Mouse (Mus musculus) mouse embryonic stem cell (cell line): ENCODE measurements around the gene Gtsf1.
"Not testable (repeated sequence)": the region's sequence is repeated elsewhere in the genome, so short reads cannot be mapped to it uniquely, and the experiment has no call there.

Experiments
- in situ Hi-C, 2 experiments: fragments of 300-500 bp; cut with MboI; formaldehyde crosslinking; loops; 1 replicate in 1 of 2; 3 replicates in 1 of 2; pipeline ENCODE4 v1.14.3; 2019 to 2020; ENCODE audit warnings: low sequenced_read_pairs in 2 of 2, low pct_unique_long_range_greater_than_20kb in 1 of 2, mixed read lengths in 1 of 2; ENCODE audit not compliant: unreplicated experiment in 1 of 2

The Gtsf1 gene

DNA sequence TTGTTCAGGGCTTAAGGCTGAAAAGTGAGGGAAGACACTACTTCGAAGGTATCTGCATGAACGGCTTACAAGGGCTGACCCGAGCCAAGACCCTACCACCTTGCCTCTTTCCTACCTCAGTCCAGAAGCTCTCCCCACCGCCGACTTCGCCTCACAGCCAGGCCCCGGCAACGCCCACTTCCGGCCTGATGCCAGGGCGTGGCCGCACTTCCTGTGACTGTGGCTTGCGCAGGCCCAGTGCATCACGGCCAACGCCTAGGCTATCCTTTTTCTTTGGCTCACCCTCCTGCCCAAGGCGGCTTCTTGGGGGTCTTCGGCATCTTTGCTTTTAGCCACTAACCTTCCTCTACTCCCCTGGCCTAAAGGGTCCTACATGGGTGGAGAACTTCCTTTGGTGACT, at the start of gene Gtsf1:
TSS of gene Gtsf1 (minus strand) at position 230 of the 400 bp plus-strand sequence.
- in situ Hi-C loops: no loop called here

DNA sequence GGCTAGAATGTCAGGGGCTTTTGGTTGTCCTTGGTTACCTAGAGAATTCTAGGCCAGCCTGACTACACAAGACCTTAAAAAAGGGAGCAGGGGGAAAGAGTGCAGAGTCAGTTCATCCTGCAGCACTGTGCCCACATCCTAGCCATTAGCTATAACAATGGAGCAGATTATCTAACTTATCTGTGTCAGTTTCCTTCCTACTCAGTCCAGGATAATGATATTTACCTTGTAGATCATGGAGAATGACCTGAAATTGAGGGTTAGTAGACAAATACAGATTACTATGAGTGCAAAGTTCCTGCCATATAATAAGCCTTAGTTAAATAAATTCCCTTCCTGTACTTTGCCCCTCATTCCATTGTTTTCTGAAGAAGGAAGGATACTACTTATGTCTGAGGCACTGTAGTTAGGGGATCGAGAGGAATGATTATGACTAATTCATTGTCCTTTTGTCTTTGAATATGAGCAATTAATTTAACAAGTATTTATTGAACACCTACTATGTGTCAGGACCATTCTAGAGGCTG, 48.9 kb upstream of the Gtsf1 start:
- in situ Hi-C loops: no loop called here

DNA sequence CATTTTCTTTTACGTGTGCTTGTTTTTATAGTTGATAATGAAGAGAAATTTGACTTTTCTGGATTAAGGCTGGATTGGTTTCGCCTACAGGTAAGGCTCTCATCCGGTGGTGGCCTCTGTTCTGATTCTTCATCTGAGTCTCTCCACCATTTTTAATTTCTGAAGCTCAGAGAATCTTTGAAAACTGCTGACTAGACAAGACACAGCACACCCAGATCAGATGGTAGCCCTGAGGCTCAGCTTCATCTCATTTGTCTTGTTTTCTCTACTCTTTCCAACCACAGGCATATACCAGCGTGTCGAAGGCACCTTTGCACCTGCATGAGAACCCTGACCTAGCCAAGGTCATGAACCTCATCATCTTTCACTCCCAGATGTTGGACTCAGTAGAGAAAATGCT, 43.5 kb upstream of the Gtsf1 start:
- in situ Hi-C loops: no loop called here

DNA sequence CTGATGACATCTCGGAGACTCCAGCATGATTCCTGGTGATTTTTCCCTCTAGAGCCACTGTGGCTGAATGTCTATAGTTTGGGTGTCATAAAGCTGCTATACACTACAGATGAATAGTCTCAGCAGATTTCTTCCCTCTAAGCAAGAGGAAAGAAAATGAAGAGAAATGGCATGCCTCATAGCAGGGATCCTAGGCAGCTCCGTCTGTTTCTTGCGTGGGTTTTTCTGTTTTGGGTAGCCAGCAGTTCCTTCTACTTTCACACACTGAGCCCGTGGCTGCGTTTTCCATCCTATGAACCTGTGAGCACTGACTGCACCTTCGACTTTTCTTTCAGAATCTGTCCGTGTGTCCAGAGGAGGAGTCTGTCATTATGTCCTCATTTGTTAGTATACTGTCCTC, 42.9 kb upstream of the Gtsf1 start:
- in situ Hi-C loops: no loop called here

DNA sequence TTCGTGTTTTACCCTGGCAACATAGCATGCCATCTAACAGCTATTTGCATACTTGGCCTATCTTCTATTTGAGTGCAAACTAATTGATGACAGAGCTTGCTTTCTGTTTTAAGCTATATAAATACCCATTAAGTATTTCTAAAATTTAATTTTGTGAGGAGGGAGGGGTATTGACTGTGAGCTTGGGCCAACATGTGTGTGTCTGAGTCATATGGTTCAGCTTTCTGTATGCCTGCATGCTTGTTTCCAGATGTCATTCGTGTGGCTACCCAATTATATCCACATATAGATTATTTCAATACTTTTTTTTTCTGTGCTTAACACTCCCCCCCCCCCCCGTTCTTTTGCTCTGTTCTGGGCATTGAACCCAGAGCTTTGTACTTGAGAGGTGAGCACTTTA, 42.0 kb upstream of the Gtsf1 start:
- in situ Hi-C loops: no loop called here

DNA sequence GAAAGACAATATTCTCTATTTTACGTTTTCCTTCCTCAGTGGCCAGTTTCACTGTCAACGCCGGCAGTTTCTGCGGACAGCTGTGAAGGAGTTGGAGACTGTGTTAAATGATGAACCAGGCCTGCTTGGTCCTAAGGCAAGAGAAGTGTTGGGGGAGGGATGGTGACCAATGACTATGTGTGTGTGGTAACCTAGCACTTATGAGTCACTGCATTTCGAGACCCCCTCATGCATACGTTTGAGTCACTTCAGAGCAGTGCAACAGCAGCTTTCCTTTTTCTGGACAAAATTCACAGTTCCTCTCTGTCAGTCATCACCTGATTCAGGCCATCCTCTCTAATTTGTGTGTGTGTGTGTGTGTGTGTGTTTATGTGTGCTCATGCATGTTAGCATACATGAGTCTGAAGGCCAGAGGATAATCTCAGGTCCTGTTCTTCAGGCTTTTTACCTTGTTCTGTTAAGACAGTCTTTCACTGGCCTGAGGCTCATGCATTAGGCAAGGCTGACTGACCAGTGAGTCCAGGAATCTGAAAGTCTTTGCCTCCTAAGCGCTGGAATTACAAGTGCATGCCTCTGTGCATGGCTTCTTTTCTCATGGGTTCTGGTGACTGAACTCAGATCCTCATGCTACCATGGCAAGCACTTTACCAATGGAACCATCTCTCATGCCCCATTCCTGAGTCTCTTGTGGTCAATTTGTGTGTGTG, 41.4 kb upstream of the Gtsf1 start:
- in situ Hi-C loops: no loop called here

DNA sequence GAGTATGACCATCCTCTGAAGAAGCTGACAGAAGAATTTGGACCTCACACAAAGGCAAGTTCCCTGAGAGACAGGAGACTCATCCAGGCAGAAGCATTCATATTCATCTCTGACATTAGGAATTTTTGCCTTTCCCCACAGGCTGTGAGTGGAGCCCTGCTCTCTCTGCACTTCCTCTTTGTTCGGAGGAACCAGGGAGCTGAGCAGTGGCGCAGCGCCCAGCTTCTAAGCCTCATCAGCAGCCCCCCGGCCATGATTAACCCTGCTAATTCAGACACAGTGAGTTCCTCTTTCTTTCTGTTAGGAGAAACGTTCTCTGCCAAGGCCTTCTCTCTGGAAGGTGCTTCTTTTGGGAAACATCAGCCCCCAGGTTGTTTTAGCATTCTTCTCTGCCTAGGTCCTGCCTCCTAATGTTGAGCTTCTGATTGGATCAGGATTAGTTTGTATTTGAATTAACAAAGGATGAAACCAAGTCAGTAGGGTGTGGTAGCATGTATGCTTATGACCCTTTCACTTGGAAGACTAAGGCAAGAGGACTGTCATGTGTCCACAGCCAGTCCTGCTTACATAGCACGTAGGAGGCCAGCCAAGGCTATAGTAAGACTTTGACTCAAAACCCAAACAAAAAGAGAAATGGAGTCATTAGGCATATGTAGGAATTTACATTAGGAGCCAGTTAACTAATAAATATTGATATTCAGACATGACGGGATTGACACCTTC, 32.4 kb upstream of the Gtsf1 start:
- in situ Hi-C loops: no loop called here

DNA sequence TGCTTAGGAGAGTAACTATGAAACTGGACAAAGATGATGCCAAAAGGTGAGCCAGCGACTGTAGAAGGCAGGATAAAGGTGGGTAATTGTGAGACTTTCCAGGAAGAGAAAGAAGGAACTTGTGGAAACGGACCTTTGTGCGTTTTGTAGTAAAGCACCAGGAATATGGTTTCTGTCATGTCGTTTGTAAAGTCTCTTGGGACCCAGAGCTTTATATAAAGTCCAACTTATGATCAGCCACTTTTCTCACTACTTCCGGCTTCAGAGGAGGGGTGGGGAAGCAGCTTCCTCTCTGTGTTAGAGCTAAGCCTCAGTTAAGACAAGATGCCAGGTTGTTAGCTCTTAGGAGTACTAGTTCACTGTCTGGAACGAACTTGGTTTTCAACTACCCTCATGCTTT, 24.2 kb upstream of the Gtsf1 start:
- in situ Hi-C loops: no loop called here

DNA sequence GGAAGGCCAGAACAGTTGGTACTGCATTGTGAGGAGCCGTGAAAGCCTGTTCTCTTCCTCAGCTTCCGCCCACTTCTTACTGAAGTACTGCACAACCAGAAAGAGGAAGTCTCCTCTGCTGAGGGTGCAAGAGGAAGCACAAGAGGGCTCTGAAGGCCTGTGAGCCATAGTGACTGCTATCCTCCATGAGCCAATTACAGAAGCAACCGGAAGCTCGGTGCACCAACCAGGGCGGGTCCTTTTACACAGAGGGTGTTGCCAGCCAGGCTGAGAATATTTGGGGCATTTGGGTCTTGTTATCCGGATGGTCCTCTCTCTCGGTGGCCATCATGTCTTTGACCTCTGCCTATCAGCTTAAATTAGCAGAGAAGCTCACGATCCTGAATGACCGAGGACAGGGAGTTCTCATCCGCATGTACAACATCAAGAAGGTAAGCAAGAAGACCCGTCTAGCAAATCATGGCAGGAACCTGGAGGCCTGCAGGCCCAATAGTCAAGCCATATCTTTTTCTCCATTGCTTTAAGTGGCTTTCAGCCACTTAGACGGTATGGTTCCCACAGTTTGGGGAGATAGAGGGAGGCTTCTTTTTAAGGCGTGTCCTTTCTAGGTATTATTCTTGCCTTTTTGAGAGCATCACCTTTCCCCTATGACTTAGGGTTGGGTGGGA, 23.4 kb upstream of the Gtsf1 start, which contains the start of gene Nckap1l:
TSS of gene Nckap1l (plus strand) at position 244 of the 668 bp plus-strand sequence.
- in situ Hi-C loops: no loop called here

DNA sequence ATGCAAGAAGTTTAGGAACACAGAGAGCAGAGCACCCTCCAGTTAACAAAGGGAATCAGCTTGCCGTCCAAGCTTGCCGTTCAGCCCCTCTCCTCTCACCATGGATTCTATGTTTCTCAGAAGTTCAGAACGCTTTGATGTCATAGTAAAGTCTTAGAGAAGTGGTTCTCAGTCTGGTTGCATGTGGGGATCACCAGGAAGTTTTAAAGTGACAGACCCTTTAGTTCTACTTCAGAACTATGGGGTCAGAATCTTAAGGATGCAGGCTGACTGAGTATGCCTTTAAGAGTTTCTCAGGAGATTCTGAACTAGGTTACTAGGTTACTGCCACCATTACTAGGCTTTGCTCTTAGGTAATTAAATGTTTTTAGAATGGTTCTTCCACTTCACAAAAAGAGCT, 18.1 kb upstream of the Gtsf1 start, which contains the start of gene Gtsf2:
TSS of gene Gtsf2 (minus strand) at position 101 of the 400 bp plus-strand sequence.
- in situ Hi-C loops: no loop called here

DNA sequence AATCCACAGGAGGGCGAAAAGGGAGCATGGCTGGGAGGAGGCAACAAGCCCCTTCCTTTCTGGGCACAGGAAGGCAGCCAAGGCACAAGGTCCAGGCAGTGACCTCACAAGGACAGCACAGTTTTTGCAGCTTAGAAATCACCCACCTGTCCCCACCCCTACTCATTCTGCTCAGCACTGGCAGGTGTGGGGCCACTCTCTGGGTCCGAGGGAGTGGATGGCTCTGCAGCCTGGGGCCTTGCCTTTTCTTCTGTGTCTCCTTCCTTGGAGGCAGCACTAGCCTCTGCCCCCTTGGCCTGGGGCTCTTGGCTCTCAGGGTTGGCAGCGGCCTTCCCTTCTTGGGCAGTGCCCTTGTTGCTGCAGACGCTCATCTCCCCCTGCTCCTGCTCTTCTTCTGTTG, 15.7 kb upstream of the Gtsf1 start:
- in situ Hi-C loops: not testable (repeated sequence)

DNA sequence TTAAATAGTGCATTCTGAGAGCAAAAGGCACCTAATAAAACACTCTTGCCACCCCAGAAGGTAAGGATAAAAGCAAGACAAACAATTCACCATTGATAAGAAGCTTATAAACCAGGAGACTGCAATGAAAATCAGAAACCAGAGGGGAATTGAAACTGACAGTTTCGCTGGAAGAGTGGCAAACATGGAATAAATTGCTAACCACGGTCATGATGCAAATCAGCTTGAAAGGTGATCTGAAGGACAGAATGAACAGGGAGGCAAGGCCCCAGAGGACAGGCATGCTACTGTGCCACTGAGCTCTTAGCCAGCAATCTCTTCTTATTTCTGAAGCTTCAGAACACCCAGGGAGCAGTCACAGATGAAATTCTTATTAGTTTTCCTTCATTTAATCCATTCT, 3.3 kb downstream of the Gtsf1 start:
- in situ Hi-C loops: no loop called here

DNA sequence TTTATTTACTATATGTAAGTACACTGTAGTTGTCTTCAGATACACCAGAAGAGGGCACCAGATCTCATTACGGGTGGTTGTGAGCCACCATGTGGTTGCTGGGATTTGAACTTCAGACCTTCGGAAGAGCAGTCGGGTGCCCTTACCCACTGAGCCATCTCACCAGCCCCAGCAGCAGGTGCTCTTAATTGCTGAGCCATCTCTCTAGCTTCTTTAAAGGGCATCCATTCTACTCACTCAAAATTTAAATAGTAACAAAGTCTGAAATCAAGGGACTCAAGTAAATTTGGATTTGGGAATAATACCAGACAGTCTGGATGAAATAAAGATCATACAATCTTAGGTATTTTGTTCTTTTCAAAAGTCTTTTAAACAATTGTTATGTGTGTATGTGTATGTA, 24.7 kb downstream of the Gtsf1 start:
- in situ Hi-C loops: not testable (repeated sequence)

DNA sequence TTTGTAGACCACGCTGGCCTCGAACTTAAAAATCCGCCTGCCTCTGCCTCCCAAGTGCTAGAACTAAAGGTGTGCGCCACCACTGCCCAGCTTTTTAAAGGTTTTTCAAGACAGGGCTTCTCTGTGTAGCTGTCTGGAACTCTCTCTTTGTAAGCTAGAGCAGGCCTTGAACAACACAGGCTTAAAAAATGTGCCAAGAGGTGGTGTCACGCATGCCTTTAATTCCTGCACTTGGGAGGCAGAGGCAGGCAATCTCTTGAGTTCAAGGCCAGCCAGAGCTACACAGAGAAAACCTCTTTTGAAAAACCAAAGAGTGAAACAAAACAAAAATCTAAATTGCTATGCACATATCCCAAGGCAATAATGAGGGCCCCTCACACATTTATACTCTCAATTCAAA, 28.9 kb downstream of the Gtsf1 start:
- in situ Hi-C loops: no loop called here

DNA sequence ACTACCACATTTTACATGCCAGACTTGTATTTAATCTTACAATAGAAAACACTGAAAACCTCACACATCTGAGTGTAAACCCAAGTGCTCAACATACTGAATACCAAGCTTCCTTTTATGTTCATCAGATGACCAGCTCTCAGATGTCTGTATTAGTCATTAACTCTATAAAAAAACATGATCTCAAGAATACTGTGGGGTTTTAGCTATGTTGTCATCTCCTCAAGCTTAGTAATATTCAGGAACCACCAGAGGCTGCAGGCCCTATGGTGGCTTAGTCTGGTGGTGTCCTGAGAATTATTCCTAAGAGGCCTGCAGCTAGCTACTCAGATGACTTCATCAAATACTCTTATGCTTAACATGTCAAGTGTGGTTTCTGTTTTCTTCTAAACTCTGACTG, 36.7 kb downstream of the Gtsf1 start:
- in situ Hi-C loops: no loop called here

DNA sequence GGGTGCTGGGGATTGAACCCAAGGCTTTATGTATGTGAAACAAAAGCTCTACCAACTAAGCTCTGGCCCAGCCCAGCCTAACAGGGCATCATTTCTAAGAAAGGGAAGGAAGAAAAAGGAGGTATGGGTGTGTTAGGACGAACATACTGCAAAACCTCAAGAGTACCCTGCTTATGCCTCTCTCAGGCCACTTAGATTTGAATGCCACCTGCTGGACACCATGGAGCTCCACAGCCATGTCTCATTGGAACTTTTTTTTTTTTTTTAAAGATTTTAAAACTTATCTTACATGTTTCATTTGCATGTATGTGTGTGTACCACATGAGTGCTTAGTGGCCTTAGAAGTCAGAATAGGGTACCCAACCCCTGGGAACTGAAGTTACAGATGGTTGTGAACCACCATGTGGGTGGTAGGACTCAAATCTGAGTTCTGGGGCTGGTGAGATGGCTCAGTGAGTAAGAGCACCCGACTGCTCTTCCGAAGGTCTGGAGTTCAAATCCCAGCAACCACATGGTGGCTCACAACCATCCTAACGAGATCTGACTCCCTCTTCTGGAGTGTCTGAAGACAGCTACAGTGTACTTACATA, 41.6 kb downstream of the Gtsf1 start:
- in situ Hi-C loops: loop anchor here in 1 of 2 experiments (5.0 kb wide), 1 partner anchor 36 kb away; no protein-coding TSS in a partner anchor

DNA sequence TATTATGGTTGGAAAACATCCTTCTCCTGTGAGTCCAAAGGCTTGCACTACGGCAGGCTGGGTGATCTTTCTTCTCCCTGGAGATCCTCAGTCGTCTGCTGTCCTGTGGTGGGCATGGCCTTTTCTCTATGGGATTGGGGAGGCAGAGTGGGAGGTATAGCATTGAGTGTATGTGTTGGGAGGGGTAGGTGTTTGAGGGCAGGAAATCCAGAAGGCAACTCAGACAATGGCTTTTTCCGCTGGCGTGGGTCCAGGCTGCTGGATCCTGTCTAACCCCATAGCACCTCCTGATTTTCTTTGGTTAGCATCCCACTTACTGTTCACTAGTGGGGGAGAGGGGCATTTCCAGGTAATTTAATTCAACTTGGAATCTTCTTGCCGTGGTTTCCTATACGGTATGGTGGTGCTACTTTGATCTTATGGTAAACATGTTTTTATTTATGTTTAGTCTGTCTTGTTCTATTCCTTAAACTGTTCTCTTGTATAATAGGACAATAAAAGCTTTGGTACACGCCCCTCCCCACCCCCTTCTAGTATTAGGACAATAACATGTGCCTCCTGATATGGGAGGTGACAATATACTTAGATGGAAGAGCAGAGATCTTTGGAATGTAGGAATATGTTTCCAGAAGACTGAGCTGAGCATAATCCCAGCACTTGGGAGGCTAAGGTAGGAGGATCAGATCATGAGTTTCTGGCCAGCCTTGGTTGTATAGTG, 46.3 kb downstream of the Gtsf1 start:
- in situ Hi-C loops: no loop called here

DNA sequence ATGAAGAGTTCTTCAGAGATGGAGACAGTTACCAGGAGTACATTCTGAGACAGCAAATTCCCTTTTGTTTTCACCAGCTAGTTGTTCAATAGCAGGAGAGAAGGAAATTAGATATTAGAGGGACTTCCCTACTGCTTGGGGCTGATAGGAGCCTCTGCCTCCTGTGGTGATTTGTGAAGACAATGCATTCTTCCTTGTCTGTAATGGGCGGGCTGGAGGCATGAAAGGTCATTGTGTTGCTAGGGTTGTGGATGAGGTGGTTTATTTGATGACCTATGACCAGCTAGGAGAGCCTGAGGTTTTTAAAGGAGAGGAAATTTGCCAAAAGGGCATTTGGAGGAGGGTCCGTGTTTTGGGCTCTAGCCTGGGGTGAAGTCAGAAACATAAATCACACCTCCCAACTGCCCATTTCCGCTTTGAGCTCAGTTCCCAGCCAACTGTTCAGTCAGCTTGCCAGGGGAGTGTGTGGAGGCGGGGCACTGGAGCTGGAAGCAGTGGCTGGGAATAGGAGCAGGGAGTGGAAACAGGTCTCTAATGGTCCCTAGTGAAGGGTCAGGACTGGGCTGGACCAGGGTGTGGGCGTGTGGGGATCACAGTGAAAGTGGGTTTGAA, 47.4 kb downstream of the Gtsf1 start:
- in situ Hi-C loops: no loop called here
